Mouse (Mus musculus): ENCODE results near the gene Mkrn3. TPM values are rescaled to one million over a fixed set of nuclear protein-coding genes. Genes with fewer than 3 reads are reported as not detected.

Mkrn3 gene
- total and polyA plus RNA-seq, 2 experiments from 2014 or later = 30.9 to 39.5 TPM

GRCm38 (mm10) chr7:62406573-62407050 is 13.3 kb downstream of the Mkrn3 start:
- ATAC-seq (ENCODE audit: low FRiP score) = peak; percentile 69
- H3K27ac ChIP-seq (ENCODE audit: low read depth, low read length) = no peak overlapping the region
- H3K36me3 ChIP-seq (ENCODE audit: insufficient read depth, low read length) = no peaks in the 10 kb centered on the region
- H3K27me3 ChIP-seq (ENCODE audit: insufficient read depth, low read length) = no peaks in the 10 kb centered on the region
- peak overlapping the region; percentile 30 for H3K4me3 ChIP-seq (ENCODE audit: low read depth, low read length)
- H3K4me1 ChIP-seq (ENCODE audit: insufficient read depth, low read length) = no peaks in the 10 kb centered on the region
- DNase-seq (ENCODE audit: low spot score) = peak; percentile 32
- no peak for TF ChIP-seq CTCF (IDR thresholded peaks at IDR 0.05)
- peak overlapping the region; percentile 42 for H3K4me2 ChIP-seq (ENCODE audit: low read depth, low read length, poor library complexity, severe bottlenecking)
- H3K9ac ChIP-seq (replicated peaks; ENCODE audit: low read length, poor library complexity, severe bottlenecking) = peak overlapping the region; percentile 42; the same call in 1 of the 2 replicates
- WGBS = 43% methylated on average over 19 of the region's 19 CpGs
- H3K9me3 ChIP-seq (ENCODE audit: low read length) = 0 out of 2 replicates have a peak, but pooled peaks cover 4% of the 10 kb centered on the region

DNA sequence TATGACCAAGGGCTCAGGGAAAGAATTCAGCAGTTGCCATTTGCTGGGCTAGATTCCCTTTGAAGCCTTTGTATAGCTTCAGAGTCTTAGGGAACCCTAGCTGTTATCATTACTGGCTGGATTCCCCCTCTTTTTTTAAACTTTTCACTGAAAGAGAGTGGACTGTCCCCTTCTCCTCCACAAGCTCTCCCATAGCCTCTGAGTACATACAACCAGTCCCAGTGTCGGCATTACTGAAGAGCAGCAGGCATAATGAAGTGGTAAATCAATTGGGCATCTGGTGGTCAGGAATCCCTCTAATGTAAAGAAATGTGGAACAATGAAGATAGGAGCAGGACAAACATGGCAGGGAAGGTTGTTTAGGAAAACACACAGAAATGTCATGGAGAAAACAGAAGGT is 27.7 kb downstream of the Mkrn3 start:
- Histone ChIP-seq H3K4me2 (ENCODE audit: low read depth, low read length, poor library complexity, severe bottlenecking) (no peak overlapping the region), H3K9me3 (ENCODE audit: low read length) (no peaks in the 10 kb centered on the region), H3K27ac (ENCODE audit: low read depth, low read length) (no peak overlapping the region), H3K27me3 (ENCODE audit: insufficient read depth, low read length) (no peaks in the 10 kb centered on the region), H3K9ac (replicated peaks; ENCODE audit: low read length, poor library complexity, severe bottlenecking) (no peak overlapping the region), H3K36me3 (ENCODE audit: insufficient read depth, low read length) (no peaks in the 10 kb centered on the region), H3K4me3 (ENCODE audit: low read depth, low read length) (no peak overlapping the region), H3K4me1 (ENCODE audit: insufficient read depth, low read length) (no peaks in the 10 kb centered on the region)
- no peak for TF ChIP-seq CTCF (IDR thresholded peaks at IDR 0.05)
- DNase-seq (ENCODE audit: low spot score) (no peak), ATAC-seq (ENCODE audit: low FRiP score) (no peak)
- 50% methylated on average over 1 of the region's 1 CpGs for WGBS

GRCm38 (mm10) chr7:62388291-62388690 is 31.6 kb downstream of the Mkrn3 start:
- H3K27ac ChIP-seq (ENCODE audit: low read depth, low read length) = no peak overlapping the region
- ATAC-seq (ENCODE audit: low FRiP score) (no peak), DNase-seq (ENCODE audit: low spot score) (peak; percentile 22)
- H3K36me3 ChIP-seq (ENCODE audit: insufficient read depth, low read length) = no peaks in the 10 kb centered on the region
- no peak overlapping the region for H3K9ac ChIP-seq (replicated peaks; ENCODE audit: low read length, poor library complexity, severe bottlenecking)
- WGBS = 41% methylated on average over 4 of the region's 4 CpGs
- H3K4me3 ChIP-seq (ENCODE audit: low read depth, low read length) = no peak overlapping the region
- no peaks in the 10 kb centered on the region for H3K4me1 ChIP-seq (ENCODE audit: insufficient read depth, low read length)
- TF ChIP-seq CTCF (IDR thresholded peaks at IDR 0.05) = peak; percentile 72
- H3K9me3 ChIP-seq (ENCODE audit: low read length) = no peaks in the 10 kb centered on the region
- H3K4me2 ChIP-seq (ENCODE audit: low read depth, low read length, poor library complexity, severe bottlenecking) = no peak overlapping the region
- H3K27me3 ChIP-seq (ENCODE audit: insufficient read depth, low read length) = no peaks in the 10 kb centered on the region

DNA sequence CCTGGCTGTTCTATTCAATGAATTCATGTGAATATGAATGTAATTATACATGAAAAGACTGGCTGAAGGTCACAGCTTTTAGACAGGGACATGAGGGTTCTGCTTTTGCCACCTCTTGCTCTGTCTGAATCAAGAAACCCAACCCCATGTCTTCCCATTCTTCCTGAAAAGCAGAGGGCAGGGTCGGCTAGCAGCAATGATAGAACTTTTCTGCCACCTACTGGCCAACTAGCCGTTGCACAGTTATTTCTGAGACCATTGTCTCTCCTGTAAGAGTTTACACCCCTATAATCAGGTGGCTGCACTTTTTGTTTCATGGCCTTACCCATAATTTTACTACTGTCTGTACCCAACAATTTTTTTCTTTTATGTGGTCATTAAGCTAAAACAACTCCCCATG is 37.5 kb downstream of the Mkrn3 start:
- WGBS = 7% methylated on average over 2 of the region's 2 CpGs

DNA sequence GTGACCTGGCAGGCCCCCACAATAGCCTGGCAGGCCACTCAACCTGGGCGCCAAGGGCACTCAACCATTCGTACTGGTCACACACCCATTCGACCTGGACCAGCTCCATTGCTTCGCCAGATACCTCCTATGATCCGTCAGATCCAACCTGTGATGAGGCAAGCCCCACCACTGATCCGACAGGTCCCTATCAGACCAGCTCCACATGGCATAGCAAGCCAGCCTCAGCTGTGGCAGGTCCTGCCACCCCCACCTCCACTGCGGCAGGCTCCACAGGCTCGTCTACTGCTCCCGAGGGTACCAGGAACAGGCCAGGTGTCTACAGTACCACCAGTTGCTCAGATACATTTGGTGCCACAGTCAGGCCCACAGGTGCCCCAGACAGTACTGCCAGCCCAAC is 41.4 kb downstream of the Mkrn3 start:
- Histone ChIP-seq H3K4me2 (ENCODE audit: low read depth, low read length, poor library complexity, severe bottlenecking) (peak overlapping the region; percentile 48), H3K9ac (replicated peaks; ENCODE audit: low read length, poor library complexity, severe bottlenecking) (no peak overlapping the region), H3K27ac (ENCODE audit: low read depth, low read length) (no peak overlapping the region), H3K4me1 (ENCODE audit: insufficient read depth, low read length) (no peaks in the 10 kb centered on the region), H3K27me3 (ENCODE audit: insufficient read depth, low read length) (no peaks in the 10 kb centered on the region), H3K9me3 (ENCODE audit: low read length) (0 out of 2 replicates have a peak, but pooled peaks cover 5% of the 10 kb centered on the region), H3K4me3 (ENCODE audit: low read depth, low read length) (0 out of 2 replicates have a peak overlapping the region, but pooled peaks have one; percentile 59), H3K36me3 (ENCODE audit: insufficient read depth, low read length) (no peaks in the 10 kb centered on the region)
- no peak for TF ChIP-seq CTCF (IDR thresholded peaks at IDR 0.05)
- no peak for ATAC-seq (ENCODE audit: low FRiP score)
- no peak for DNase-seq (ENCODE audit: low spot score)
- 92% methylated on average over 9 of the region's 9 CpGs for WGBS

More for the DNA sequence above, 37.5 kb downstream of the Mkrn3 start:
- H3K27ac ChIP-seq (ENCODE audit: low read depth, low read length) = no peak overlapping the region
- H3K9me3 ChIP-seq (ENCODE audit: low read length) = 0 out of 2 replicates have a peak, but pooled peaks cover 5% of the 10 kb centered on the region
- no peaks in the 10 kb centered on the region for H3K27me3 ChIP-seq (ENCODE audit: insufficient read depth, low read length)
- H3K36me3 ChIP-seq (ENCODE audit: insufficient read depth, low read length) = no peaks in the 10 kb centered on the region
- ATAC-seq (ENCODE audit: low FRiP score) (peak; percentile 59; the same call in 1 of the 2 replicates), DNase-seq (ENCODE audit: low spot score) (peak; percentile 76)
- no peaks in the 10 kb centered on the region for H3K4me1 ChIP-seq (ENCODE audit: insufficient read depth, low read length)
- H3K9ac ChIP-seq (replicated peaks; ENCODE audit: low read length, poor library complexity, severe bottlenecking) = no peak overlapping the region
- peak; percentile 82 for TF ChIP-seq CTCF (IDR thresholded peaks at IDR 0.05)
- H3K4me2 ChIP-seq (ENCODE audit: low read depth, low read length, poor library complexity, severe bottlenecking) = no peak overlapping the region
- no peak overlapping the region for H3K4me3 ChIP-seq (ENCODE audit: low read depth, low read length)

DNA sequence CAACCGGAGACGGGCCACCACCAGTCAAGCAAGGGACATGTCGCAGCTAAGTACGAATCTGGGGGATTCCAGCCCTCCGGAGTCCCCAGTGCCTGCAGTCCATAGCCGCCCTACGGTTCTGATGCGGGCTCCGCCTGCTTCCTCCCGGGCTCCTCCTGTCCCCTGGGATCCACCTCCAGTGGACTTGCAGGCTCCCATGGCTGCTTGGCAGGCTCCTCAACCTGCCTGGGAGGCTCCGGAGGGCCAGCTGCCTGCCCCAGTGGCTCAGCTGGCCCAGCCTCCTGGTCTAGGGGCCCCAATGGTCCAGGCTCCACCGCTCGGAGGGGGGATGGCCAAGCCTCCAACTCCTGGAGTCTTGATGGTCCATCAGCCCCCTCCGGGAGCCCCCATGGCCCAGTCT is 42.6 kb downstream of the Mkrn3 start:
- TF ChIP-seq CTCF (IDR thresholded peaks at IDR 0.05) = no peak
- H3K4me2 ChIP-seq (ENCODE audit: low read depth, low read length, poor library complexity, severe bottlenecking) = peak overlapping the region; percentile 48
- no peaks in the 10 kb centered on the region for H3K4me1 ChIP-seq (ENCODE audit: insufficient read depth, low read length)
- H3K9ac ChIP-seq (replicated peaks; ENCODE audit: low read length, poor library complexity, severe bottlenecking) = peak overlapping the region; percentile 72
- 32% methylated on average over 14 of the region's 14 CpGs for WGBS
- H3K4me3 ChIP-seq (ENCODE audit: low read depth, low read length) = peak overlapping the region; percentile 59
- H3K27me3 ChIP-seq (ENCODE audit: insufficient read depth, low read length) = no peaks in the 10 kb centered on the region
- H3K9me3 ChIP-seq (ENCODE audit: low read length) = 0 out of 2 replicates have a peak, but pooled peaks cover 5% of the 10 kb centered on the region
- ATAC-seq (ENCODE audit: low FRiP score) (peak; percentile 38; the same call in 1 of the 2 replicates), DNase-seq (ENCODE audit: low spot score) (peak; percentile 10)
- peak overlapping the region; percentile 77 for H3K27ac ChIP-seq (ENCODE audit: low read depth, low read length)
- H3K36me3 ChIP-seq (ENCODE audit: insufficient read depth, low read length) = no peaks in the 10 kb centered on the region

Measured in midbrain, postnatal 0 days (tissue).